Mouse (Mus musculus): ENCODE measurements around the gene Timd4. TPM values are rescaled to one million over a fixed set of nuclear protein-coding genes. Genes with fewer than 3 reads are reported as not detected.

Timd4 gene
- polyA plus RNA-seq (2012; rRNA removed), result 0.04 TPM in 1 of 2 replicates, not detected in the other

GRCm38 (mm10) chr11:46810511-46810910 lies at the start of gene Timd4:
Gene Timd4 (plus strand): TSS chr11:46810800.

Other genes with a start within 250 kb of the Timd4 start
- gene BC053393, start 239.3 kb upstream of the Timd4 start, polyA plus RNA-seq (2012; rRNA removed), result 0.05 TPM in 1 of 2 replicates, not detected in the other
- gene Dppa1, start 181.5 kb upstream of the Timd4 start, polyA plus RNA-seq (2012; rRNA removed), result not detected in 2 replicates
- gene Timd2, start 103.7 kb upstream of the Timd4 start, polyA plus RNA-seq (2012; rRNA removed), result 0.04 and 0.05 TPM in 2 replicates
- 0.05 TPM in 1 of 2 replicates, not detected in the other for gene Havcr1, start 75.7 kb upstream of the Timd4 start, polyA plus RNA-seq (2012; rRNA removed)

Measured in central nervous system, embryonic 18 days (tissue).